Mouse (Mus musculus) urinary bladder, postnatal 25 days (tissue): ENCODE results near the gene Necab2.

Source experiments
- DNase-seq: peaks from one replicate; pipeline ENCODE4 v3.0.0; 2022; ENCODE audit warnings: low spot score

The Necab2 gene

GRCm38 (mm10) chr8:119446211-119446989 is at the start of gene Necab2:
Gene Necab2 (plus strand): TSS chr8:119446719.
- DNase-seq = peak; percentile 86

GRCm38 (mm10) chr8:119398558-119398957 is 48.0 kb upstream of the Necab2 start:
- DNase-seq = no peak

DNA sequence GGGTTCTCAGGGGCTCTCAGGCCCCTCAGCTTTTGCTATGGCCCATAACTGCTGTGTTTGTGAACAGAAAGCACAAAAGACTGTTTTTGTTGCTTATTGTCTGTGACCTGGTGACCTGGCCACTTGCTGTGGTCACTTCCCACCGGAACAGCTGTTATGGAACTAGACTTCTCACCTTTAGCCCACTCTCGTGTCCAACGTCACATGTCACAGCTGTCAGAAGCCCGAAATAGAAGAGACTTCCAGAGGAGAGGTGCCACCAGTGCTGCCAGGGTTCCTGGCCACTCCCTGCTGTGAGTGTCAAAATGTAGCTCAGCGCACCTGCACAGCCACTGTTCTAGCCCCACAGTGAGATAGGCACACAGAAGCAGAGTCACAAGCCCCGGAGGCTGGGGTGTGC is 47.3 kb upstream of the Necab2 start:
- no peak for DNase-seq

DNA sequence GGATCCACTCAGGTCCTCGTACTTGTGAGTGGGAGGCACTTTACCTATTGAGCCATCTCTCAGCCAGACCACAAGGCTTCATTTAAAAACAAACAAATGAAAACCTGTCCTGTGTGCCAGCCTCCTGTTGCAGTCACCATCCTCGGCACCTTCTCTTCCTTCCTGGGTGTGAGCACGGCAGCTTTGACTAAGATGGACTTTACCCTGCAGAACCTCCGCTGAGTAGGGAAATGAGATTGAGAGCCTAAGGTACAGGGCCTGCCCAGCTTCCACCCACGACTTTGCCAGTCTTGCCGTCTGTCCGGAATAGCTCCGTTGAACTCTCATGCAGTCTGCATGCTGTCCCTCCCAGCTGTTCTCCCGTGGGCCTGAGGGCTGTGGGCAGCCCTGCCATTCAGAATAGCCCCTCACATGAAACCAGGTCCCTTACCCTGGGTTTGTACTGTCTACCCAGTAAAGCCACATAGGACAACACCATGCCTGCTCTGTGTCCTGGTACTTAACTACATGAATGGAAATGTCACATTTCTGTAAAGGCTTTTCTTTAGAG is 46.3 kb upstream of the Necab2 start:
- no peak for DNase-seq

- DNase-seq = no peak
Observed at GRCm38 (mm10) chr8:119400904-119401303, 45.6 kb upstream of the Necab2 start.

DNA sequence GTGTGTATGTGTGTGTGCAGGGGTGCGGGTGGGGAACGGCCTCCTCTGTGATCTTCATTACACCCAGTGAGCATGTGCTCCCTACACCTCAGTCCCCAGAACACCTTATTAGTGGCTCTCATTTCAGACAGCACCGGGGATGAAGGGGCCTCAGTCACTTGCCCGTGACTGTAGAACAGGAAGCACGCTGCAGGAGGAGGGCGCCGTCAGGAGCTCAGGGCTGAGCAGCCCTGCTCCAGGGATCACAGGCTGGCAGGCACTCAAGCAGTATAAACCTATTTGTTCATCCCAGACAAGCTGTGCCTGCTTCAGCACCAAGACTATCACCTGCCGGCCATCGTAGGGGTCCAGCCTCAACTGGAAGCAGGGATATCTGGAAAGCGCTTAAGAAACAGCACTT is 42.6 kb upstream of the Necab2 start:
- DNase-seq = no peak

DNA sequence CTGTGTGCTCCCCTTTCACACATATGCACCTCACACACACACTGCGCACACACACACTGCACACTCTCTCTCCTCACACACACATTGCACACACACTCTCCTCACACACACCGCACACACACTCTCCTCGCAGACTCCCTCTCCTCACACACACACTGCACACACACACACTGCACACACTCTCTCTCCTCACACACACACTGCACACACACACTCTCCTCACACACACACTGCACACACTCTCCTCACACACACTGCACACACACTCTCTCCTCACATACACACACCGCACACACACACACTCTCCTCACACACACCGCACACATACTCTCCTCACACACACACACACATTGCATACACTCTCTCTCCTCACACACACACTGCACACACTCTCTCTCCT is 41.9 kb upstream of the Necab2 start:
- DNase-seq = no peak

- no peak for DNase-seq
Observed at GRCm38 (mm10) chr8:119408311-119408710, 38.2 kb upstream of the Necab2 start.

DNA sequence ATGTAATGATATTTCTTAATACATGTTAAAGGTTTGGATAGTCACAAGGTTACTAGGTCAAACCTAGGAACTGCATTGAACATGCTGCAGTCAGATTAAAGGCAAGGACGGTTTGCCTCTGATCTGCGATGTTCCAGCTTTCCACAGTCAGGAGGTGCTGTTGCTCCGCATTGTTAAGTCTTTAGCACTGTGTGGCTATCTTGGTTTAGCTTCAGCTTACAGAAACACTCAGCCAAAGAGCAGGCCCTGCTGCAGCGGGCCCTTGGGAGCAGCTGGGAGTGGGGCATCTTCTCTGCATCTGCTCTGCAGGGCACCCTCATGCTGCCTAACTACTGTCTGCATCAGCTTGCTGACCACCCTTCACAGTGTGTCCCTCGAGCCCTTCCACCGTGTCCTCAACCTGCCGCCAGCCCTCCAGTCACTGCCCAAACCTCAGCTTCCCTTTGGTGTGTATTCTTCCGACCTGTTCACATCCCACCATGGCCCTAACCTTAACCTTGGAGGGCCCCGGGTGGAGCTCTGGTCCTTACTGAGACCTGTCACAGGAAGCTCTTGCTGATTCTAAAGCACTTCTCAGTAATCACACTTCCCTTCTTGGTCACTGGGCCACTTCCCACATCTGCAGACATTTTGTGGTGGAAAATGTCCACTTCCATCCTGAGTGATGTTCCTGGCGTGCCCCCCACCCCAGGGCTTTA is 34.3 kb upstream of the Necab2 start:
- no peak for DNase-seq

GRCm38 (mm10) chr8:119412735-119413498 is 33.6 kb upstream of the Necab2 start:
- peak; percentile 74 for DNase-seq

DNA sequence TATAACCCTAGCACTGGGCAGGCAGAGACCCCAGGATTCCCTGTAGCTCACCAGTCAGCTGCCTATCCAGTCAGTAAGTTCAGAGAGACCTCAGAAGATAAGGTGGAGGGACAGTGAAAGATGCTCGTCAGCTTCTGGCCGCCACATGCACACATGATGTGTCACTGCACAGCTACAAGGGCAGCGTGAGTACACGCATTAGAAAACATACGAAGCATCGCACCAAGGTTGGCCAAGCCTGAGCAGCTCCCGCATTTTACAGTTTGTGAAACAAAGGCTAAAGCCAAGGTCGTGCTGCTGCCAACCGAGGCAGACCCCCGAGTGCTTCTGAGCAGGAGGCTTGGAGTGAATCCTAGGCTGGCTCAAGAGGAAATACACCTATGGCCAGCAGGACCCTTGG is 32.9 kb upstream of the Necab2 start:
- no peak for DNase-seq

DNA sequence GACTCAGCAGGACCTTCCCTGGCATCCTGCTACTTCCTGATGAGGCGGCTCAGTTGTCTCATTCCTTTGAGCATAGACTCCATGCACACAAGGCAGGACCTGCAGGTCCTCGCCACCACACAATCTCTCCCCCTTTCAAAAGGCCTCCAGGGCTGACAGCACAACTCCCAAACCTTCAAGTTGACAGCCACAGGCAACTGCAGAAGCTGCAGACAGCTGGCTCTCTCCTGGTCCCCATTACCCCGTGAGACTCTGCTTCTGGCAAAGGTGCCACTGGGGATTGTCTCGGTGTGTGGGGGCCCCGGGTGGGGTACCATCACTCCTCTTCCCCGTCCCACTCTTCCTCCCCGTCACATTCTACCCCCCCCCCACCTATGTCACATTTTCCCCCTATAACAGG is 26.2 kb upstream of the Necab2 start:
- no peak for DNase-seq

DNA sequence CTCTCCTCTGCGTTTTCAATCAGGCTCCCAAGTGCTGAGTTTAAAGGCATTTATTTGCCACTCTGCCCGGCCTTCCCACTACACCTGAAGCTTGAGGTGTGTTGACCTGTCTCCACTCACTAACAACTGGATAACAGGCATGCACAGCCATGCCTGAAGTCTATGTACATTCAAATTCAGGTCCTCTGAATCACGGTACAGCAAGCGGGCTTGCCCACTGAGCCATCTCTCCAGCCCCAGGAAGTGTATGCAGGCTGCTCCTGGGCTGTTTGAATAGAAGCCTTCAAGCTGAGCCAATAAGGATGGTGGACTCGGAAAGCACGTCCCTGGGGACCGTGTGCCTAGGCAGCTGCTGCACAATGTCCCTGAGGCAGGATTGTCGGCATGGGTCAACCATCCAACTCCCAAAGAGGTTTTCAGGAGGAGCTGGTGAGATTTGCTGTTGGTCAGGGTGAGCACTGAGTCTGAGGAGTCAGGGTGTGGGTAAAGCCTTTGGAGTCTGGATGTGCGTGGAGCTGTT is 24.9 kb upstream of the Necab2 start:
- no peak for DNase-seq

DNA sequence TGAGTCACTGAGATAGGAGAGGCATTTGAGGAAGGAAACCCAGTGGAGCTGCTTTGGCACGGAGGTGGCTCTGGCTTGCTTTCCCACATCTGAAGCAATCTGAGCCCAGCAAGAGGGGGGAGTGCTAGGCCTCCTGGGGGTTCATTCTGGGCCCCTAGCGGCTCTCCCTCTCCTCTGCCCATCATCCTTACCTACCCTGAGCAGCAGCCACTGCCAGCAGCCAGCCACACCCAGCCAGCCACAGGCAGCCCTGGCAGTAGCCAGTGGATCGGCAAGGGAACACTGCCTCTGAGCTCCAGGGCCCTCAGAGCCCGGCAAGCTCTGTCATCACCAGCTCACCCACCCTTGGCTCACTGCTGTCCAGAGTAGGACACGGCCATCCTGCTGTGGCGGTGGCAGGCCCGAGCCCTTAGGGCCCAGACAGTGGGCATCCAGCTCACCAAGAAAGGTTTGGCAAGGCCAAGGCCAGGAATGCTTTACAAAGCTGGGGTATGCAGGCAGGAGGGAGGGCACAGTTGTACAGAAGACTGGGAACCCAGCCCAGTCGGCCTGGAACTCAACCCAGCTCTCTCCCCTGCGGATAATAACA is 24.3 kb upstream of the Necab2 start:
- no peak for DNase-seq

DNA sequence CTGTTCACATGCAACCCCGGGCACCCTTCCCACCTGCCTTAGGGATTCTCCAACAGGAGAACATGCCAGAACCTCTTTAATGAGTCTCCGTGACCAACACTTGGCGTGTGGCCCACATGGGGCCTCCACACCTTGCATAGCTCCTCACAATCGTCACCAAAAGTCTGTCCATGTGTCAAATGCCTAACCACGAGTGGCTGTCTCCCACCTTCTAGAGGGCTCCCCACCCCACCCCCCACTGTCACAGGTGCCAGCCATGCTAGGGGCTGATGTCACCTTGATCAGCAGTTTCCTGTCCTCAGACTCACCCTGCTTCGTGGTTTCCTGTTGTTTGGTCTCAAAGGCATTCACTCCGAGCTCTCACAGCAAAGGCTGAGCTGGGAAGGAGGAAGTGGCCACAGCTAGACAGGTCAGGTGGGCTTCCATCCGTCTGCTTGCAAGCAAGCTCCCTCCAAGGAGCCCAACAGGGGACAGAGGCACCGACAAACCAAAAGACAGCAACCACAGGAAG is 22.8 kb upstream of the Necab2 start:
- DNase-seq = no peak

GRCm38 (mm10) chr8:119424199-119424733 is 22.3 kb upstream of the Necab2 start:
- DNase-seq = no peak

DNA sequence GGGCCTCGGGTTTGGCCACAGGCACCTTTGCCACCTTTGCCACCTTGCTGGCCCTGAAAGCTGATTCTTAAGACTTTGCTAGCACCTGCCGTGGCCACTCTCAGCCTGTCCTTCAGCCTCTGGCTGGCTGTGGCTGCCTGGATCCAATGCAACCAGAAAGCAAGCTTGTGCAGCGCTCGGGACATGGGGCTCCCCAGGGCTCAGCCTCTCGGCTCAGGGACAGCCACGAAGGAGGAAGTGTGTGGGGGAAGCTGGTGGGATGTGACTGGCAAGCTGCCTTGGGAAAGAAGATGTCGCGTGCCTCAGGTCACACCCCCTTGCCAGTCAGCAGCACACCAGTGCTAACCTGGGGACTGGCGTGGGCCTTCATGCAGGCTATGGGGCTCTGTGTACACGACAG is 21.8 kb upstream of the Necab2 start:
- no peak for DNase-seq

GRCm38 (mm10) chr8:119425533-119425932 is 21.0 kb upstream of the Necab2 start:
- DNase-seq = no peak

- no peak for DNase-seq
Observed at GRCm38 (mm10) chr8:119426069-119426735, 20.3 kb upstream of the Necab2 start.

DNA sequence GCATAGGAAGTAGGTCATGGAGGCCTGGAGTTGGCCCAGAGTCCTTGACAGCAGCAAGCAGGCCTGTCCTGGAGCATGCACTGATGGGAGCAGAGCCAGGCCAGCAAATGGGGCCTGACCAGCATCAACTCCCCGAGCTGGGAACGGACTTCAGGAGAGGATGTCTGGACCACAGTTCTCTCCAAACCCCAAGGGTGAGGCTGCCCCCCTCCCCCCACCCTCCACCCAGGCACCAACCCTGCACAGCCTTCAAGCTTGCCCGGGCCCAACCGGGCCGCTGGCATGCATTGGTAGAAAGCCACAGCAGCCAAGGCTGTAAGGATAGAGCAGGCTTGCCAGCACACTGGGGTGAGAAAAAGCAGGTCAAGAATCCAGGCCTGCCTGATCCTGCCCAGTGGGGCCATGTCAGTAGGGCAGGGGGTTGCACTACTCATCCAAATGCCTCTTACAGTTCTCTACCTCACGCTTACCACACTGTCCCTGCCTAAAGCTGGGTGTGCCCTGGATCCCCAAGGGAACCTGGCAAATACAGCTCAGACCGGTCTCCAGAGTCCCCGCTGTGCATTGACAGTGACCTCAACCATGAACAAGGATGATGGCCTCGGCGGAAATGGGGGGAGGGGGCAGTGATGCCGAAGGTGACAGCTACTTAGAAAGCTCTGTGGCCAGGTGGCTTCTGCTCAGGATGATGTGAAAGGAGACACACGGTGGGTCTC is 18.7 kb upstream of the Necab2 start:
- DNase-seq = no peak
